Mouse (Mus musculus): Measurements from ENCODE around the gene Dpp6. TPM values are rescaled to one million over a fixed set of nuclear protein-coding genes. Genes with fewer than 3 reads are reported as not detected.

Gene Dpp6
- polyA plus RNA-seq, 1 experiment, result 95.2 TPM

DNA sequence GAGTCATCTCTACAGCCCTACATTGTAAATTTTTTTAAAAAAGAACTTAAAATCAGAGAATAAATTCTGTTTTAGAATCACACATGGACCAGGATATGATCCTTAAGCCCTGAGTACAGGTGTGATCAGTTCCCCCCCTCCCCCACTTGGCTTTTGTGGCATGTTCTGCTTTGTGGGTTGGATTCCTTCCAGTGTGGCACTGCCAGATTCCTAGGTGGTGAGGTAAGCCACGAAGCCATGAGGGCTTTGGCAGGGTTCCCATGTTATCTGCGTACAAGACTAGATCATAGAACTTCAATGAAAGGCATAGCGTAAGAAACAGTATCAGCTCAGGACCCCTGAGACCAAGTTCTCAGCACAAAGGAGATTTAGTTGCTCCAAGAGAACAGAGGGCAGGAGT lies 596.0 kb downstream of the Dpp6 start:
- H3K27ac ChIP-seq (ENCODE audit: insufficient read depth, low read length), result no peak overlapping the region

DNA sequence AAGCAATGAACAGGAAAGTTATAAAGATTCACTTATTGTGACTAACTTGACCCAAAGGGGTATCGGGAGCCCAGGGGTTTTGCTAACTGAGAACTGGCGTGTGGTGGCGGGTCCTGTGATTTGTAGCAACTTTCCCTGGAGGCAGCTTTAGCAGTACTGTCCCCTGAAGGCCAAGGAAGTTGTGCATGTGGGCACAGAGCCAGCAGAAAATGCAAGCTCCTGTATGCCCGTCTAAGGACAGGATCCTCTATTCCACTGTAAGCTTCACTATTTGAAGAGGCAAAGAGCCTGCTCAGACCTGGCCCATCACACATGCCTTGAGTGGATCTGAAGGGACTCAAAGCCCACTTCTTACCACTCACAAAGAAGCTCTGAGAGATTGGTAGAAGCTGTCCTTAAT lies 598.5 kb downstream of the Dpp6 start:
- Histone ChIP-seq H3K4me1 (ENCODE audit: control insufficient read depth, insufficient read depth, low read length) (peaks cover 2% of the 10 kb centered on the region), H3K27ac (ENCODE audit: insufficient read depth, low read length) (no peak overlapping the region), H3K4me3 (ENCODE audit: insufficient read depth, low read length) (no peak overlapping the region)
- TF ChIP-seq POLR2A (IDR thresholded peaks at IDR 0.05; ENCODE audit: extremely low read depth, insufficient read depth, low read length), result no peak
- TF ChIP-seq CTCF (IDR thresholded peaks at IDR 0.05; ENCODE audit: extremely low read depth, insufficient read depth, low read length), result no peak

More for the DNA sequence above, 596.0 kb downstream of the Dpp6 start:
- TF ChIP-seq POLR2A (IDR thresholded peaks at IDR 0.05; ENCODE audit: extremely low read depth, insufficient read depth, low read length) (no peak), CTCF (IDR thresholded peaks at IDR 0.05; ENCODE audit: extremely low read depth, insufficient read depth, low read length) (no peak)
- Histone ChIP-seq H3K4me3 (ENCODE audit: insufficient read depth, low read length) (no peak overlapping the region), H3K4me1 (ENCODE audit: control insufficient read depth, insufficient read depth, low read length) (peaks cover 5% of the 10 kb centered on the region)

GRCm38 (mm10) chr5:27416571-27416970 lies 599.6 kb downstream of the Dpp6 start:
- no peak for TF ChIP-seq POLR2A (IDR thresholded peaks at IDR 0.05; ENCODE audit: extremely low read depth, insufficient read depth, low read length)
- TF ChIP-seq CTCF (IDR thresholded peaks at IDR 0.05; ENCODE audit: extremely low read depth, insufficient read depth, low read length), result peak; percentile 37; the same call in 1 of the 2 replicates
- Histone ChIP-seq H3K4me3 (ENCODE audit: insufficient read depth, low read length) (no peak overlapping the region), H3K4me1 (ENCODE audit: control insufficient read depth, insufficient read depth, low read length) (peaks cover 2% of the 10 kb centered on the region), H3K27ac (ENCODE audit: insufficient read depth, low read length) (no peak overlapping the region)

GRCm38 (mm10) chr5:27417398-27417797 lies 600.4 kb downstream of the Dpp6 start:
- Histone ChIP-seq H3K4me3 (ENCODE audit: insufficient read depth, low read length) (no peak overlapping the region), H3K27ac (ENCODE audit: insufficient read depth, low read length) (no peak overlapping the region), H3K4me1 (ENCODE audit: control insufficient read depth, insufficient read depth, low read length) (peaks cover 2% of the 10 kb centered on the region)
- TF ChIP-seq POLR2A (IDR thresholded peaks at IDR 0.05; ENCODE audit: extremely low read depth, insufficient read depth, low read length) (no peak), CTCF (IDR thresholded peaks at IDR 0.05; ENCODE audit: extremely low read depth, insufficient read depth, low read length) (no peak)

DNA sequence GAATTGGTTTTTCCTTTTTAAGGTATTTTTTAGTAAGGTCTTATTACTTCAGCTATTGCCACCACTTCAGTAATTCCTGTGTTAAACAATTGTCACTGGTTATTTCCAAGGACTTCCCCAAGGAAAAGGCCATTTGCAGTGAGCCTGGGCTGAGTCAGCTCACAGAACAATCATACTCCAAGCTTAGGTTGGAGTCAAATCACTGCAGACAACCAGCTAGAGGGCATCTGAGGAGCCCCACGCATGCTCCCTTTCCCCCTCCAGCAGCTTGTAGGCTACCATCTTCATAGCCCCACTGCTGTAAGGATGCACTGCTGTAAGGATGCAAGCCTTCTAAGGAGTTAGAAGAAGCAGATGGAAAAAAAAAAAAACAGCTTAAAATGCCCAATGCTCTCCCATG lies 601.9 kb downstream of the Dpp6 start:
- peaks cover 2% of the 10 kb centered on the region for H3K4me1 ChIP-seq (ENCODE audit: control insufficient read depth, insufficient read depth, low read length)
- no peak overlapping the region for H3K4me3 ChIP-seq (ENCODE audit: insufficient read depth, low read length)
- H3K27ac ChIP-seq (ENCODE audit: insufficient read depth, low read length), result no peak overlapping the region
- TF ChIP-seq POLR2A (IDR thresholded peaks at IDR 0.05; ENCODE audit: extremely low read depth, insufficient read depth, low read length) (no peak), CTCF (IDR thresholded peaks at IDR 0.05; ENCODE audit: extremely low read depth, insufficient read depth, low read length) (no peak)

GRCm38 (mm10) chr5:27421090-27421635 lies 604.2 kb downstream of the Dpp6 start:
- H3K4me1 ChIP-seq (ENCODE audit: control insufficient read depth, insufficient read depth, low read length), result peaks cover 2% of the 10 kb centered on the region
- TF ChIP-seq POLR2A (IDR thresholded peaks at IDR 0.05; ENCODE audit: extremely low read depth, insufficient read depth, low read length), result no peak
- no peak for TF ChIP-seq CTCF (IDR thresholded peaks at IDR 0.05; ENCODE audit: extremely low read depth, insufficient read depth, low read length)
- H3K4me3 ChIP-seq (ENCODE audit: insufficient read depth, low read length), result no peak overlapping the region
- no peak overlapping the region for H3K27ac ChIP-seq (ENCODE audit: insufficient read depth, low read length)

DNA sequence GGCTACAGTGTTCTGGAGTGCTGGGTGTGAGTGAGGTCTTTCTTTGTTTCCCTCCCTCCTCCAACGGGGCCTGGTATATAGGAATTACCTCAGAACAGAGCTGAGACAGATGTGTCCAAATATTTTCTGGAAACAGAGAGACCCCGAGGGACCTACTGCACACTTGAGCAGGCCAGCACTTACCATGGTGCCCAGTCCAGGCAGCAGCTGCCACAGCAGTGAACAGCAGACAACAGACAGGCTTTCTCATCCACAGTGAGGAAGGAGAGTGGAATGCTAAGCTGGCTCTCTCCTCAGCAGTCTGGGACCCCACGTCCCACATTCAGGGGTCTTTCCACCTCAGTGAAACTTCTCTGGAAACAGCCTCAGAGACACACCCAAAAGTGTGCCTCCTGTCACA lies 606.8 kb downstream of the Dpp6 start:
- no peaks in the 10 kb centered on the region for H3K4me1 ChIP-seq (ENCODE audit: control insufficient read depth, insufficient read depth, low read length)
- no peak overlapping the region for H3K4me3 ChIP-seq (ENCODE audit: insufficient read depth, low read length)
- TF ChIP-seq POLR2A (IDR thresholded peaks at IDR 0.05; ENCODE audit: extremely low read depth, insufficient read depth, low read length) (no peak), CTCF (IDR thresholded peaks at IDR 0.05; ENCODE audit: extremely low read depth, insufficient read depth, low read length) (no peak)
- H3K27ac ChIP-seq (ENCODE audit: insufficient read depth, low read length), result no peak overlapping the region

DNA sequence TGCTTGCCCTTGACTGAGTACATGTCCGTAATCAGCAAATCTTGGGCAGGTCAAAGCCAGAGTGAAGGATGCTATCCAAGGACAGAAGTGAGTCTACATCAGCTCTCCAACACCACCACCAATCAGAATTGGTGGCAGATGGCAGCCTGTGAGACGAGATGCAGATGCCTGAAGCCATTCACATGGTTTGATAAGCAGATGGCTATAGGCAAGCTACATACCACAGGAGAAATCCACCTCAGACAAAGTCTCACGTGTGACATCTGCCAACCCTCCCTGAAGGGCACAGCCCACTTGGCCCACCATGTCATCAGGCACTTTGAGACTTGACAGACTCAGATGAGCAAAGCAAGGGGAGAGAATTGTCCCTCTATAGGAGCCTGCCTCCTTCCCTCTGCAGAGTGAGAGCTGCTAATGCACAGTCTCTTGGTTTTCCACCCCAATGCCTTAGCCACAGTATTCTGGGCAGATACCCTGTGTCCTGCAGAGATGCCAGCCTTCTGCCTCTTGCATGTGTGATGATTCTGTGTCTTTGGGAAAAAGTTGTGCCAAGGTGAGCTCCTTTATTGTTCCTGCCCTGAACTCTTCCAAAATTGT lies 607.6 kb downstream of the Dpp6 start:
- TF ChIP-seq CTCF (IDR thresholded peaks at IDR 0.05; ENCODE audit: extremely low read depth, insufficient read depth, low read length) (no peak), POLR2A (IDR thresholded peaks at IDR 0.05; ENCODE audit: extremely low read depth, insufficient read depth, low read length) (no peak)
- Histone ChIP-seq H3K4me3 (ENCODE audit: insufficient read depth, low read length) (no peak overlapping the region), H3K4me1 (ENCODE audit: control insufficient read depth, insufficient read depth, low read length) (no peaks in the 10 kb centered on the region), H3K27ac (ENCODE audit: insufficient read depth, low read length) (no peak overlapping the region)

- no peak overlapping the region for H3K4me3 ChIP-seq (ENCODE audit: insufficient read depth, low read length)
- TF ChIP-seq POLR2A (IDR thresholded peaks at IDR 0.05; ENCODE audit: extremely low read depth, insufficient read depth, low read length), result no peak
- TF ChIP-seq CTCF (IDR thresholded peaks at IDR 0.05; ENCODE audit: extremely low read depth, insufficient read depth, low read length), result no peak
- no peaks in the 10 kb centered on the region for H3K4me1 ChIP-seq (ENCODE audit: control insufficient read depth, insufficient read depth, low read length)
- H3K27ac ChIP-seq (ENCODE audit: insufficient read depth, low read length), result no peak overlapping the region
Measured at GRCm38 (mm10) chr5:27426200-27426599, 609.2 kb downstream of the Dpp6 start.

DNA sequence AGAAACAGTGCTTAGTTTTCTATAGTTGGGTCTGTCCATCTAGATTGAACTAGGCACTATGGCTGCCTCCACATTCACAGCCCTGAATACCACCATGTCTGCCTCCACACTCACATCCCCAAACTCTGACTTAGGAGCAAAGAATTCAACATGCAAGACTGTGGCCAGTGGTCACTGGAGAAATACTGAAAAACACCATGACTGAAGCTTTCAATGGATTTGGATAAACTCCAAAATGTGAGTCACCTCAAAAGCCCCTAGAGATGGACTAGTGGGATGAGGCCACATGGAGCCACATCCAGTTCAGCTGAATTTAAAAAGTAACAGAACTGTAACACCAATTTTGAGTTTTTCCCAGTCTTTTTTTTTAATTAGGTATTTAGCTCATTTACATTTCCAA lies 616.6 kb downstream of the Dpp6 start:
- Histone ChIP-seq H3K27ac (ENCODE audit: insufficient read depth, low read length) (no peak overlapping the region), H3K4me3 (ENCODE audit: insufficient read depth, low read length) (no peak overlapping the region), H3K4me1 (ENCODE audit: control insufficient read depth, insufficient read depth, low read length) (no peaks in the 10 kb centered on the region)
- TF ChIP-seq CTCF (IDR thresholded peaks at IDR 0.05; ENCODE audit: extremely low read depth, insufficient read depth, low read length) (no peak), POLR2A (IDR thresholded peaks at IDR 0.05; ENCODE audit: extremely low read depth, insufficient read depth, low read length) (no peak)

Measured in cortical plate, adult 2 months (tissue).